Comparison of ENCODE assay signal across 14 mouse cellular contexts in genomic region chr10:44418901-44419300, GRCm38 (mm10).
DNase-seq lines count a peak whose midpoint lies in the region.
"Had no signal": no experiment of that assay in that cellular context is flagged by ENCODE, and none has a peak within 500 bp of the region (broad histone marks: within the 10 kb centered on the region; RNA-seq: fewer than 3 reads in every experiment).

No protein-coding gene starts in this region.

- DNase-seq in adrenal gland, adult (ENCODE audit: inconsistent age in 2 of 2, low spot score in 1 of 2) = peak; percentile 68 to 89
- DNase-seq in adrenal gland, postnatal 4 days (ENCODE audit: low spot score in 2 of 2) = no peak
- peak; percentile 13 for DNase-seq in ovary, adult 18-20 months (ENCODE audit: low spot score)
- DNase-seq in ovary, postnatal 36 days (ENCODE audit: low spot score) = no peak
- DNase-seq in adrenal gland, postnatal 14 days = peak; percentile 69
- no peak for DNase-seq in yolk sac, embryonic 10.5 days (ENCODE audit: low spot score)
- no peak for DNase-seq in embryo, embryonic 10 days (ENCODE audit: low spot score)
- DNase-seq: B cell, adult 2 months; cerebellum, adult 11-12 months; cerebellum, adult 2 months; cerebellum, adult 9-10 months; cerebellum, postnatal 10 days; cerebellum, postnatal 25 days; embryo, embryonic 11 days had no signal

Comparison
In these comparisons a context has a peak if more than half of its experiments do, and no peak if none do; other contexts are left out.
1. DNase-seq: peak in adrenal gland, adult (2 of 2), ovary, adult 18-20 months (single experiment) and adrenal gland, postnatal 14 days (single experiment); none in adrenal gland, postnatal 4 days (0 of 2), ovary, postnatal 36 days (single experiment), yolk sac, embryonic 10.5 days (single experiment) and embryo, embryonic 10 days (single experiment).